Mouse (Mus musculus): ENCODE results near the gene Rarb.

DNA sequence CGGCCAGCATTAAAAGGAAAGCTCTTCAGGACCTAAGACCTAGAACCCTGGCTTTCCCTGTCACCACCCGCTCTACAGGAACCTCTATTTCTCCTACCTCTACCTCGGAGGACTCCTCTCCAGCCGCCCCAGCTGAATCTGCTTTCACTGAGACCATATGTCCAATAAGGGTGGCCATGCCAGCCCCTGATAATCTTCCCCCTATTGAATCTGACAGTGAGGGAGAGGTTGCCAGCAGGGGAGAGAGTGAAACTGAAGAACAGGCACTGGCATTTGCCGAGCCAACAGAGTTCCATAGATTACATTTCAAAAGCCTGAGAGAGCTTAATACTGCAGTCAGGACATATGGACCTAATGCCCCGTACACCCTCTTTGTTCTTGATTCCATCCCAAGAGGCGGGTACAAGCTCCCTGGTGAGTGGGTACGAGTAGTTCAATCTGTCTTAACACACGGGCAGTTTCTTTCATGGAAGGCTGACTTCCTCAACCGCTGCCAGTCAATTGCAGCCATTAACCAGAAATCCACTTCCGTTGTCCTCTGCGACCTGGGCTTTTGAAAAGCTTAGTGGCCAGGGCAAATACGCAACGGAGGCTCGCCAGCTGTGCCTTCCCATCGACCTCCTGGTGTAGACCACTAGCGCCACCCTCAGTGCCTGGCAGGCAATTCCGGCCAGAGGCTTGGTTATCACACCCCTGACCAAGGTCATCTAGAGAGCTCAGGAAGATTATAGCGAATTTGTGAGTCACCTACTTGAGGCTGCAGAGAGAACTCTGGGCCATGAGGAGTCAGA, 179.6 kb downstream of the Rarb start:
- TF ChIP-seq POLR2A (IDR thresholded peaks at IDR 0.05; ENCODE audit: borderline replicate concordance, extremely low read depth, insufficient read depth, insufficient read length, poor library complexity, severe bottlenecking) (no peak), CTCF (IDR thresholded peaks at IDR 0.05; ENCODE audit: borderline replicate concordance, extremely low read depth, insufficient read depth, insufficient read length) (no peak)

Data from brain, embryonic 14.5 days (tissue).